Mouse (Mus musculus): ENCODE data around the gene Adam21. TPM values are rescaled to one million over a fixed set of nuclear protein-coding genes. Genes with fewer than 3 reads are reported as not detected.
"Not testable (repeated sequence)": the region's sequence is repeated elsewhere in the genome, so short reads cannot be mapped to it uniquely, and the experiment has no call there.

The Adam21 gene
- total and polyA plus RNA-seq, 3 experiments = 0.06 to 0.08 TPM; not detected in 1

DNA sequence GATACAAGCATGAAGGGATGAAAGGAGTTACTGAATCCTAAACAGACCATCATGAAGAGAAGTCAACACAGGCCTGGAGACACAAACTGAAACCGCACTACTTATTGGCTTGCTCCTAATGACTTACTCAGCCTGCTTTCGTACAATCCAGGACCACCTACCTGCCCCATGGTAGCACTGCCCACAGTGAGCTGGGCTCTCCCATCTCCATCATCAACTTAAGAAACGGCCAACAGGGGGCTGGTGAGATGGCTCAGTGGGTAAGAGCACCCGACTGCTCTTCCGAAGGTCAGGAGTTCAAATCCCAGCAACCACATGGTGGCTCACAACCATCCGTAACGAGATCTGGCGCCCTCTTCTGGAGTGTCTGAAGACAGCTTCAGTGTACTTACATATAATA is 37.7 kb downstream of the Adam21 start:
- not testable (repeated sequence) for H3K4me3 ChIP-seq (ENCODE audit: control insufficient read depth in 1 of 2, insufficient read depth in 1 of 2, low read depth in 2 of 2, low read length in 2 of 2); H3K9me3 ChIP-seq (replicated peaks; ENCODE audit: insufficient read depth, low read length); H3K9ac ChIP-seq (ENCODE audit: control insufficient read depth, low read depth, low read length, poor library complexity, severe bottlenecking); H3K27me3 ChIP-seq (ENCODE audit: control insufficient read depth in 1 of 2, insufficient read depth in 2 of 2, low read length in 2 of 2); H3K4me1 ChIP-seq (ENCODE audit: control insufficient read depth in 1 of 2, insufficient read depth in 2 of 2, low read length in 2 of 2); H3K27ac ChIP-seq (ENCODE audit: control insufficient read depth, low read depth, low read length); H3K36me3 ChIP-seq (ENCODE audit: control insufficient read depth in 1 of 2, insufficient read depth in 2 of 2, low read length in 2 of 2)
- DNase-seq (ENCODE audit: low read depth, low spot score) = peak; percentile 32
- peaks cover 29% of the 10 kb centered on the region for H3K79me2 ChIP-seq (ENCODE audit: control insufficient read depth, insufficient read depth, low read length, poor library complexity)
- TF ChIP-seq TBP (IDR thresholded peaks at IDR 0.05; ENCODE audit: low read depth, low read length) = peak; percentile 93

Other genes starting within 250 kb of the Adam21 start
- not detected in 2 replicates for gene Slc8a3, start 235.3 kb downstream of the Adam21 start, total RNA-seq (2012; rRNA removed)
- not detected for gene Slc8a3, start 235.3 kb downstream of the Adam21 start, polyA plus RNA-seq (2012; ENCODE audit: insufficient read depth in 1 of 2, insufficient read length in 2 of 2, low read depth in 1 of 2, low replicate concordance in 2 of 2, missing spikeins in 1 of 2)
- gene Gm4787, start 189.0 kb downstream of the Adam21 start, total RNA-seq (2012; rRNA removed) = 0.19 and 0.33 TPM in 2 replicates
- under 1 TPM in 1 of 2 experiments, not detected in 1; 0.08 TPM for gene Gm4787, start 189.0 kb downstream of the Adam21 start, polyA plus RNA-seq (2012; ENCODE audit: insufficient read depth in 1 of 2, insufficient read length in 2 of 2, low read depth in 1 of 2, low replicate concordance in 2 of 2, missing spikeins in 1 of 2)
- 0.42 and 0.46 TPM in 2 replicates for gene Adam4, start 146.5 kb downstream of the Adam21 start, total RNA-seq (2012; rRNA removed)
- under 1 TPM in 1 of 2 experiments, not detected in 1; 0.15 TPM for gene Adam4, start 146.5 kb downstream of the Adam21 start, polyA plus RNA-seq (2012; ENCODE audit: insufficient read depth in 1 of 2, insufficient read length in 2 of 2, low read depth in 1 of 2, low replicate concordance in 2 of 2, missing spikeins in 1 of 2)
- 94.6 and 99.1 TPM in 2 replicates for gene Cox16, start 83.3 kb downstream of the Adam21 start, total RNA-seq (2012; rRNA removed)
- 10 to 100 TPM in 1 of 2 experiments, not detected in 1; 49.6 TPM for gene Cox16, start 83.3 kb downstream of the Adam21 start, polyA plus RNA-seq (2012; ENCODE audit: insufficient read depth in 1 of 2, insufficient read length in 2 of 2, low read depth in 1 of 2, low replicate concordance in 2 of 2, missing spikeins in 1 of 2)
- gene Gm20498, start 35.6 kb downstream of the Adam21 start, total RNA-seq (2012; rRNA removed) = 40.0 and 46.2 TPM in 2 replicates
- 10 to 100 TPM in 1 of 2 experiments, not detected in 1; 41.5 TPM for gene Gm20498, start 35.6 kb downstream of the Adam21 start, polyA plus RNA-seq (2012; ENCODE audit: insufficient read depth in 1 of 2, insufficient read length in 2 of 2, low read depth in 1 of 2, low replicate concordance in 2 of 2, missing spikeins in 1 of 2)
- gene Synj2bp, start 35.6 kb downstream of the Adam21 start, total RNA-seq (2012; rRNA removed) = 12.3 and 14.7 TPM in 2 replicates
- 10 to 100 TPM in 1 of 2 experiments, not detected in 1; 19.3 TPM for gene Synj2bp, start 35.6 kb downstream of the Adam21 start, polyA plus RNA-seq (2012; ENCODE audit: insufficient read depth in 1 of 2, insufficient read length in 2 of 2, low read depth in 1 of 2, low replicate concordance in 2 of 2, missing spikeins in 1 of 2)
- gene Med6, start 26.5 kb upstream of the Adam21 start, total RNA-seq (2012; rRNA removed) = 41.8 and 49.2 TPM in 2 replicates
- gene Med6, start 26.5 kb upstream of the Adam21 start, polyA plus RNA-seq (2012; ENCODE audit: insufficient read depth in 1 of 2, insufficient read length in 2 of 2, low read depth in 1 of 2, low replicate concordance in 2 of 2, missing spikeins in 1 of 2) = 10 to 100 TPM in 1 of 2 experiments, not detected in 1; 44.4 TPM
- gene Ttc9, start 62.8 kb upstream of the Adam21 start, total RNA-seq (2012; rRNA removed) = not detected in 2 replicates
- gene Ttc9, start 62.8 kb upstream of the Adam21 start, polyA plus RNA-seq (2012; ENCODE audit: insufficient read depth in 1 of 2, insufficient read length in 2 of 2, low read depth in 1 of 2, low replicate concordance in 2 of 2, missing spikeins in 1 of 2) = not detected
- gene Map3k9, start 212.7 kb upstream of the Adam21 start, total RNA-seq (2012; rRNA removed) = not detected in 2 replicates
- not detected for gene Map3k9, start 212.7 kb upstream of the Adam21 start, polyA plus RNA-seq (2012; ENCODE audit: insufficient read depth in 1 of 2, insufficient read length in 2 of 2, low read depth in 1 of 2, low replicate concordance in 2 of 2, missing spikeins in 1 of 2)

Data from MEL (cell line).